Mouse (Mus musculus) layer of hippocampus, adult 18-20 months (tissue): ENCODE data around the gene Ly6g6e. TPM values are rescaled to one million over a fixed set of nuclear protein-coding genes. Genes with fewer than 3 reads are reported as not detected.
"Not testable (repeated sequence)": the region's sequence is repeated elsewhere in the genome, so short reads cannot be mapped to it uniquely, and the experiment has no call there.

Experiments
- DNase-seq, 2 experiments: peaks; one replicate each; pipeline ENCODE4 v3.0.0; 2022; ENCODE audit warnings: low spot score in 2 of 2
- long read RNA-seq: library from polyadenylated mRNA; stranded (forward); transcript quantifications from one replicate; pipeline ENCODE4 v2.0.0, GENCODE M21; 2021
- total RNA-seq, 2 experiments: library from RNA; stranded (reverse); gene quantifications; 2 replicates each; pipeline ENCODE4 v1.2.3; 2021

Gene Ly6g6e
- total RNA-seq, result 1 to 10 TPM; 3.6 to 5.0 TPM
- long read RNA-seq, partial matches to known transcripts, result 0 of 3 reads
- long read RNA-seq, other reads (novel, unspliced or antisense), result 1 of 3 reads

DNA sequence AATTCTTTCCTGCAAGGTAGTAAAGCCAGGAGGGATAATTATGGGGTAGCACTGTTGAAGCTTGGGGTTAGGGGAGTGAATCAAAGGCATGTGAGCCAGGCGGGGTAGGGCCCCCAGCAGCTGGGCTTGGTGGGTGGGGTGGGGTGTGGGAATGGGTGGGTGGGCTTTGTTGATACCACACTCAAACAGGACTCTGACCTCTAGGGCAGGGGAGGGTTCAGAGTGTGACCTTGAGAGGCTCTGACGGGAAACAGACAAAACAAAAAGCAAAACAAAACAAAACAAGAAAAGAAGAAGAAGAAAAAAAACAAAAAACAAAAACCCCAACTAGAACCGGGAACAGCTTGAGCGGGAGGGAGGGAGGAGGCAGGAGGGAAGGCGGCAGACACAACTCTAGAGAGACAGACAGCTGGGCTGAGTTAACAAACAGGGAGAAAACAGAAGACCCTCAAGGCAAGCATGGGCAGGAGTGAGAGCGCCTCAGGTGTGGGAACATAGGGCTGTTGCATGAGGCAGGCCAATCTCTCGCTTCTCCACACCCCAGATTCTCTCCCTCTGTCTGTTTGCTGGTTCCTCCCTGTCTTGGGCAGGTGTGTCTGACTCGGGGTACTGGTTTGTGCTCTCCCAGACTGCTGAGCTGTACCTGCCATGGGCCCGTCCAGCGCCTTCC, at the start of gene Ly6g6e:
Gene Ly6g6e (plus strand): TSS at position 396 of the 670 bp plus-strand sequence.
- no peak for DNase-seq

DNA sequence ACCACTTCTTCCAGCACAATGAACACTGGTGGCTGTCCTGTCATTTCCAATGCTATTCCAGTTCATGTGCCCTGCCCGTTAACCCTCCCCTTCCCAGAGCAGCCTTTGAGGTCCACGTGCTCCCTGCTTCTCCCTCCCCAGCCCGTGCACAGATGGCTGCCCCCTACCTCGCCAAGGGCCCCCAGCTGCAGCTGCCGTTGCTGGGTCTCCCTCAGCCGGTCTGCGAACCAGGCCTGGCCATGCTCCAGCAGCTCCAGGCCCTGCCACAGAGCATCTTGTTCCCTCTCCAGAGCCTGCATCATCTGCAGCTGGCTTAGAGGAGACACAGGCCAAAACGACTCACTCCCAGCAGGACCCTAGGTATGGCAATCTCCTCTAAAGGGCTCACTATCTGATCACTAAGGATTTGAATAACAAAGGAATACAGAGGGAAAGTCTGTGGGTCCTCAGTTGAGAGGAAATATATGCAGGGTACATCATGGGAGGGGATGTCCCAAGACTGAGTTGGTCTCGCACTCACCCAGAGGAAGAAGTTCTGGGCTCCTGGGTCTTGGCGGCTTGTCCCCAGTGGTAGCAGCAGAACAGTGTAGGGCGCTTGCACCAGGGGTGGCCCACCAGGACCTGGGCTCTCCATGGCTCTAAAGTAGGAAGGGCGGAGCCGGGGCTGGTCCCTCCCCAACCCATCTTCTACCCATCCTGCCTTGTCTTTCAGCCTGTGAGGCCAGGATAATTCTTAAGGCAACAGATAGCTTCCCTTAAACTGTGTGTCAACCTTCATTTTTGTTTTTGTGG, 49.2 kb upstream of the Ly6g6e start, which contains the start of gene Sapcd1:
Gene Sapcd1 (minus strand): TSS at position 740 of the 792 bp plus-strand sequence.
- DNase-seq, result peak in 1 of 2 experiments; percentile 47

DNA sequence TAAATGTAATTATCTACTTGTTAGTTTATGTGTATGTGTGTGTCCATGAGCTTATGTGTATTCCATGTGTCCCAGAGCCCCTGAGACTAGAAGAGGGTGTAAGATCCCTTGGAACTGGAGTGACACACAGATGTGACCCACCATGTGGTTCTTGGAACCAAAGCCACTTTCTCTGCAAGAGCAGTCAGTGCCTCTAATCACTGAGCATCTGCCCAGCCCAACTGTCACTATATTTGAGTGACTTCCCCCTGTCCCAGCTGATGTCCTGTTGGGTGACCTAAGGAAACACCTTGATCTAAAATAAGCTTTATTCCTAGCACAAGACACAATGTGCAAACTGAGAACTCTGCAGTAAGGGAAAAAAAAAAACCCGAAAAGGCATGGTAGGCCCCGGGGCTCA, 48.4 kb upstream of the Ly6g6e start:
- no peak for DNase-seq

DNA sequence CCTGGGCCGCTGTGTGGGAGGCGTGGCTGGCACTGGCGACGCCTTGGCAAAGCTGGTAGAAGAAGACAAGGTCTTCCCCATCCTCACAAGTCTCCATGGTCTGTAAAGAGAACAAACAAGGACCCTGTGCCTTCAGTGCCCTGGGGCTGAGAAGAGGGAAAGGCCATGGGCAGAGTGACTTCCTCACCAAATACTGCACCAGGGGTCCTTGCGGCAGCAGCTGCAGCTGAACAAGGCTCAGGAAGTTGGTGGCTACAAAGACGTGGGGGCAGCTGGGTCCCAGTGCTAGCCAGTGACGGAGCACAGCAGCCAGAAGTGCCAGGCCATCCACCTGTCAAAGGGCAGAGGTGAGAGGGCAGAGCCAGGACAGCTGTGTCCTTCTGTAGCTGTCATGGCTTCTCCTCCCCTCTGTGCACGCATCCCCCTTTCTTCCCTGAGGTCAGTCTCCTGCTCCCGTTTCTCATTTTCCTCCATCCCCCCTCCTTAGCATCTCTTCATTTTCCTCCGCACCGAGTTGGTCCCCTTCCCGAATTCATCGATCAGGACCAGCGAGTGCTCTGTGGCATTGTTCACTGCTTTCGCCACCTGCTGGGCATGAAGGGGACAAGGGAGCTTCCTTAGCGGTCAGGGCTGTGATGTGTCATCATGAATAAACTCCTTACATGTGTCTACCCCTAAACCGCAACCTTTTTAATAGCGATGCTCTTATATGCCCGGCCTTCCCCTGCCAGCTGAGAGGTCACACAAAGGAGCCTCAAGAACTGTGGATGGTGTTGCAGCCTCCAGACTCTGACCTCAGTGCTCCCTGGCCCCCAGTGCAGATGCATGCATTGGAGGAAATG, 46.8 kb upstream of the Ly6g6e start:
- DNase-seq, result no peak

DNA sequence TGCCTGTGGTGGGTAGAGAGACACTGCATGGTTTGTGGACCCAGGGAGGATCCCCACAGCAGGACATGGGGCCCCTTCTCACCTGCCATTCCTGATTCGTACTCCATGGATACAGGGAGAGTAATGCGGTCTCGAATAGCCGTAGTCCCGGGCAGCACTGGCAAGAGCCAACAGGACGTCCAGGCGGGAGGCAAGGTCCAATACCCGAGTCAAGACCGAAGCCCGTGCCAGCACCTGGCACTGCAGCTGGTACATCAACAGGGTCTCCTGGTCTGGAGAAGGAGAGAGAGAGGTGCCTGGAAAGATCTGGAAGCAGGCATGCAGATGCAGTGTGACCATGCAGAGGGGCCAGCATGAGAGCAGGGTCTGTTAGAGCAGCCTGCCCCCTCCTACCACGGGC, 45.4 kb upstream of the Ly6g6e start:
- DNase-seq, result no peak

DNA sequence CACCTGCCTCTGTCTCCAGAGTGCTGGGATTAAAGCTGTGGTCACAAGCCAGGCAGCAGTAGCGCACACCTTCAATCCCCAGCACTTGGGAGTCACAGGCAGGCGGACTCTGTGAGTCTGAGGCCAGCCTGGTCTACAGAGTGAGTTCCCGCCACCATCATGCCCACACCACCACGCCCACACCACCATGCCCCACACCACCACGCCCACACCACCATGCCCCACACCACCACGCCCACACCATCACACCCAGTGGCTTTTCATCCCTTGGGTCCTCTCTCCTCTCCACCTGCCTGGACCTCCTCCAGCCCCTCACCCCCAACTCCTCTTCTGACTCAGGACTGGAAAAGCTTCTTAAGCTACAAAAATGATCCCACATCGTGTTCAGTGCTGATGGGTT, 44.8 kb upstream of the Ly6g6e start:
- DNase-seq, result no peak

DNA sequence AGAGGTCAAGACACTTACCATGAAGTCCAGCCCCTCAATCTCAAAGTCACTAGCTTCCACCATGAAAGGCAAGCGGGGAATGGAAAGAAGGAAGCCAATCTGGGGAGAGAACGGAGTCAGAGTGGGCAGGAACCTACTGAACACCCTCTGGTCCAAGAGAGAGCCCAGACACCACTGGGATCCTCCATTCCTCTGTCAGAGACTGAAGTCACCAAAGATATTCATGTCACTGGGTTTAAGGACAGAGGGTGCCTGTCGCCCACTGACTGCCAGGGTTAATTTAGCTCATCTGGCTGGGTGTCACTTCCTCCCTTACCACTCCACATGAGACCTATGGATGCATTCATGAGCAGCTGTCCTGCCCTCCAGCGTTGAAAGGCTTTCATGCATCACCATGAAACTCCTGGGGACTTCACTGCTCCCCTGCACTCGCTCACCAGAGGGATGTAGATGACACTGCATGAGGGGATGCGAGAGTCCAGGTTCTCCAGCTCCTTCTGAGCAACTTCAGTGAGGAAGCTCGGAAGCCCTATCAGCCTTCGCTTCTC, 44.3 kb upstream of the Ly6g6e start:
- no peak for DNase-seq

DNA sequence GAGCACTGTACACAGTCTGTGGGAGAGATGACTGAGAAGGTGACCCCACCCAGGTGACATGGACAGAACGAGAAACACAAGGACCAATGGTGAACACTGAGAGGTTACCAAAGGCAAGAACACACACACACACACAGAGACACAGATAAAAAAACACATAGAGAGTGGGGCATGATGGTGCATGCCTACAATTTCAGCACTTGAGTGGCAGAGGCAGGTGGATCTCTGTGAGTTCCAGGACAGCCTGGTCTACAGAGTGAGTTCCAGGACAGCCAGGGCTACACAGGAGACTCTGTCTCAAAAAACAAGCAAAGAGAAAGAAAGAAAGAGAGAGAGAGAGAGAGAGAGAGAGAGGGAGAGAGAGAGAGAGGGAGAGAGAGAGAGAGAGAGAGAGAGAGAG, 43.0 kb upstream of the Ly6g6e start:
- DNase-seq, result not testable (repeated sequence)

DNA sequence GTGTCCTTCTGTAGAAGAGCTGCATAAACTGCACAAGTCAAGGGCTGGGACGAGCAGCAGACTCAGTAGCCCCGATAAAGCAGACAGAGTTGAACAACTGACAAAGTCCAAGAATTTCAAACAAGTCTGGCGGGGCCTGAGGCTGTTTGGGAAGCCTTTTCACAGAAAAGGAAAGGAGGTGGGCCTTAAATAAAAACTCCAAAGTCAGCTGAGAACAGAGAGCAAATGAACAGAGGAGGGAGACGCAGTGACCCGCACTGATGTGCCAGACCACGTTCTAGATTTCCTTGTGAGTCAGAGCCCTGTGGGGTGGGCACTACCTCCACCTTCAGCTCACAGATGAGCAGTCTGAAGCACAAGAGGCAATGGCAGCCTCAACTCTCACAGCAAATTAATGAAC, 41.8 kb upstream of the Ly6g6e start:
- no peak for DNase-seq

DNA sequence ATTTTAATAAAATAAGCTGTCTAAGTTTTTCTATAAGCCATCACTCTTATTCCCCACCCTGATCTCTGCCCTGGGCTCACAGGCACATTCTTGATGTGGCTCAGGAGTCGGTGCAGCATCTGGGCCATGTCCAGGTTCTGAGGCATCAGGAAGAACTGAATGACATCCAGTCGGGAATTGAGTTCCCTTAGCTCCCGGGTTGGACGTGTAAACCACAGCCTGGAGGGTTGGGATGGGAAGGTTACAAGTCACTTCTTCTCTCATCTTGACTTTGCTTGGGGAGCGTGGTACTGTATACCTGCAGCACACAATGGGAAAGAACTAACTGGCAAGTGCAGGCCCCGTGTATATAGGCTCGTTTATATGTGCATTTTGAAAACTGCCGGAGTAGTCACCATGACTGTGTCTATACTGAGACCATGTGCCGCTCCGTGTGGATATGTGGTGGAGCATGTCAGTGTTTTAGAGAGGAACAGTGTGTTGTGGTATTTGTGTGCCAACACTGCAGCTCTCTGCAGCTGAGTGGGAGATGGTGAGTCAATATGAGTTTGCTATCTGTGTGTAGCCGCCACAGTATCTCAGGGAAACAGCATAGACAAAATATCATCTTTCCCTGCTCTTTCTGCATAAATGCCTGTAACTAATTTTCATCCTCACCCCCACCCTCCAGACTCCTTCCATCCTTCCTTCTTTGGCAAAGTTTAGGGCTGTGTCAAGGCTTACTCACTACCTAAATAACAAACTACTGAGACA, 37.4 kb upstream of the Ly6g6e start:
- DNase-seq, result peak; percentile 67 to 75

DNA sequence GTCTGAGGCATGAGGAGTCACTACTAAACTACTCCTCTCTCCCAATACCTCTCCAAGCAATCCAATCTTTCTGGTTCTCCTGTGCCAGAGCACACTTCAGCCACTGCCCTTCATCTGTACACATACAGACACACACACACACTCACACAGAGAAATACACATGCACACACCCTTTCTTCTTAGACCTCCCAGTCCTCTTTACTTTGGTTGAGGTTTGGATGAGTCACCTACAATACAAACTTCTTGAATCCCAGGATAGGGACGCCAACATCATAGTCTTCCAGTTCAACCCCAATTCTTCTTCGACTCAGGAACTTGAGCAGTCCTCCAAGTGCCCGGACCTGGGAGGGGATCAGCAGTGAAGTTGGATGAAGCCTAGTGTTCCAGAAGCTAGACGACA, 32.9 kb upstream of the Ly6g6e start:
- no peak for DNase-seq

DNA sequence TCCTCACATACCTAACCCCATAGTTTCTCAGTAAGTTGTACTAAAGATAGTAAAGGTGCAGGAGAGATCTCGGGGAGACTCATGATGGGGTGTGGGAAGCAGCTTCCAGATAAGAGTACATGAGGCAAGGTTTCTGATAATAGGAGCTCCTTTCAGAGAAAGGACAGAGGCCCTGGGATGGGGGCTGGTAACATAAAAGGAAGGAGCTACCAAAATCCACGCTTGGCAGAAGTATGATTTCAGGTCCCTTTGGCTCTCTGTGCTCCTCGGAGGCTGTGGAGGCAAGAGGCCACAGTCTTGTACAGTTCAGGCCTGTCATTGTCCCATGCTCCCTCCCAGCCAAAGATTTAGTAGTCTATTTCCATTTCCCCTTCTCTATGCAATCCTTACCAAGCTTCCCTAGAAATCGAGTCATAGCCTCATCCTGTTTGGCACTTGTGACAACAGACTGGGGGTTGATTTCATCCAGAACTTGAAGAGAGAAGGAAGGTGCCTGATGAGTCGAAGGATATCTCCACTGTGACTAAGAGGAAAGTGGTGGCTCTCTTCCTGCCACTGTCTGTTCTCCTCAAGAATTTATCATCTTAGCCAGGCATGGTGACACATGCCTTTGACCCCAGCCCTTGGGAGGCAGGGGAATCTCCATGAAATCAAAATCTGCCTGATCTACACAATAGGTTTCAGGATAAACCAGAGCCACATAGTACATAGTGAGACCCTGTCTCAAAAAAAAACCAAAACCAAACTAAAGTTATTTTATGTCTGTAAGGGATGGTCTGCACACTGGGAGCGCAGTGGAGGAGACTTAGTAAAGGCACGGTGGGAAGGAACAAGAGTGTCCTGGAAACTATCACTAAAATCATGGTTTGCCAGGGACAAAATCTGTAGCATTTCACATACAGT, 31.5 kb upstream of the Ly6g6e start:
- no peak for DNase-seq

DNA sequence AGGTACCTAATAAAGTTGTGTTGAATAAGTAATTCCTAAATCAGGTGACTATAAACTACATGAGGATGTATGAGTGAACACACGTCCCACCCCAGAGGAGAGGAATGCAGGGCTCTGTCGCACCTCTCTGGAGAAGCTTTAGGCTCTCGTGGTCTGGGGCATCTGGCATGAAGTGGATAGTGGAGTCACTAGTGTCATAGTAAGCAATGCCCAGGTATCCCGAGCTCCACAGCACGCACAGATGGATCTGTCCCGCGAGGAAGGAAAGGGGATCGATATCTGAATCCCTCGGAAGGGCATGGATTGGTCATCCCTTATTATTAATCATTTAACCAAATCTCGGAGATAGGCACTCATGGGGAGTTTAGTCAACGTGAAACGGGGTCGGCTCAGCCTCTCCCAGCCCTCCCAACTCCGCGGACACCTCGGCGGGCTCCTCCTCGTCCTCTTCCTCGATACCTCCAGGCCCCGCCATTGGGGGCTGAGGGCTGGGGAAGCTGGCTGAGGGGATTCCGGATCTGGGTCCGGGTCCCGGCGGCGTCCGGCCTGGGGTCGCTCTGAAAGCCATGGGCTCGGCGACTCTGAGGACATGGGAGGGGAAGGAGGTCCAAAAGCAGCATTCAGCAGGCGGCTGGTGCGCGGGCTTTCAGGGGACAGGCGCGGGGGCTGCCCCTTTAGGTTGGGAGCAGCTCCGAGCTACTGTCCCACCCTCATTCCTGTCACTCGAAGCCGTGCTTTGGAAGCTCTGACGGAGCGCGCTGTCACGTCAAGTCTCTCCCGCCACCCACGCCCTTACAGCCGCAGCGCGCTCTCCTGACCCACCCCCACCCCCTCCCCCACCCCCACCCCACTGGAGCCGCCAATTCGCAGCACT, 30.7 kb upstream of the Ly6g6e start:
- DNase-seq, result no peak

DNA sequence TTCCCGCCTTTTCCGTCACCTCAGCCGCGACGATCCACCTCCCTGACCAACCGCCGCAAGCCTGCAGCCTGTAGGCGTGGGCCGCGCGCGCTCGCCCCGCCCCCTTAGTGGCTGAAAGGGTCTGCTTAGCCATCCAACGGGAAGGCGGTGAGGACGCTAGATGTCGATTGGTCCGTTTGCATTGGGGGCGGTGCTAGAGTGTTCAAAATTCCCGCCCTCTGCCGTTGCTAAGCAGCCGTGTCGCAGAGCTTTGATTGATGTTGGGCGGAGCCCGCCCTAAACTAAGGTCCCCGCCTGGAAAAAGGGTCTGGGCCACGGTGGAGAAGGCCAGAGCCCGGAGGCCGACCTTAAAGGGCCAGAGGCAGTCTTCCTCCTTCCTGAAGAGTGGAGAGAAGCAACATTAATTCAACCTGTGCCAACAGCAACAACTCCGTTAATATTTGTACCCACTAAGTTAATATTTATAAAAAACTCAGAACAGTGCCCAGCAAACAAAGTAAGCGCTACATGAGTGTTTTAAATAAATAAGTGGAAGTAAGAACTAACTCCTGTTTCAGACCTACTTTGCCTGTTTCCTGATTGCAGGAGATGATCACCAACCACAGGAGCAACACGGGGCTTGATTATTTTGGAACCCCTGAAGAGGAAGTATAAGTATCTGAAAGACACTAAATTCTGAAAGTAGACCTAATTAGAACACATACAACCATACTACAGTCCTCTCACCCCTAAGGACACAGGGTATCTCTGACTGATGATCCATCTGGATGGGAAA, 29.8 kb upstream of the Ly6g6e start, which contains the start of gene Msh5:
Gene Msh5 (minus strand): TSS at position 65 of the 775 bp plus-strand sequence.
- peak; percentile 83 to 93 for DNase-seq

DNA sequence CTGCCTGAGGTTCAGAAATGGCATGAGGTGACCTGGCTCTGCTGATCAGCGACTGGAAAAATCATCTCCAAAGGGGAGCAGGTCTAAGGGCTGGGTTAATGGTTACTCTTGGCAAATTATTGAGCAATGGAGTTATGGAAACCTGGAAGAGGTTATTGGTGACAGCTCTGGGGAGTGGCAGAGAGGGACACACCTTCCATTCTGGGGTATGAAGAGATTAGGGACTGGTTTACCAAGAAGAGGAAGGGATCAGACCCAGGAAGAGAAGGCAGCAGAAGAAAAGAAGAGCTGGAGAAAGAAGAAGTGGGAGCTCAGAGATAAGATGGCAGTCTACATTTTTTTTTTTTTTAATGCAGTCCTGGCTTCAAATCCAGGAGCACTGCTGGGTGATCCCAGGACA, 29.0 kb upstream of the Ly6g6e start:
- DNase-seq, result no peak

DNA sequence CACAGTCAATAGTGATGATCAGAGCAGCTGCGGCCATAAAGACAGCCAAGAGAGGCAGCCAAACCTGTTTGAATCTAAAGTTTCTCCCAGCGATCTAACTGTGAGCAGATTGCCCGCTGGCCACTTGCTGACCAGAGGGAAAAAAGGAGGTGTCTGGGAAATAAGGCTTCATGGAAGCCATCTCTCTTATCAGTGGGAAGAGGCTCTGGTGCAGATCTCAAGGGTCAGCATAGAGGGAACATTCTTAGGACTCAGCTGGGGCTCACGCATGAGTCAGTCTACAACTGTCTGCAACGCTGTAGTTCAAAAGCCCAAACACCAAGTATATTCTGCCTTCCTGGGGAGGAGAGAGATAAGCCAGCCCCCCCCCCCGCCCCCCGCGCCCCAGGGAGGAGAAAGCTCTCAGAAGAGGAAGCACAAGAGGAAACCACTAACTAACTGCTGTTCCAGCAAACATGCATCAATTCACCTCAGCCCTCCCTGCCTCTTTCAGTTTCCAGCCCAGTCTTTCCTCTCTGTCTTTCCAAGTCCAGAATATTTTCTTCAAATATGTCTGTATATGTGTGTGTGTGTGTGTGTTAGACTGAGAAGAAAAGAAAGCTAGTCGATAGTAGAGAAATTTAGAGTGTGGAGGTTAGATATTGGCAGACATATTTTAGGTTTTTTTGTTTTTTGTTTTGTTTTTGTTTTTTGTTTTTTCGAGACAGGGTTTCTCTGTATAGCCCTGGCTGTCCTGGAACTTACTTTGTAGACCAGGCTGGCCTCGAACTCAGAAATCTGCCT, 28.4 kb upstream of the Ly6g6e start:
- no peak for DNase-seq

DNA sequence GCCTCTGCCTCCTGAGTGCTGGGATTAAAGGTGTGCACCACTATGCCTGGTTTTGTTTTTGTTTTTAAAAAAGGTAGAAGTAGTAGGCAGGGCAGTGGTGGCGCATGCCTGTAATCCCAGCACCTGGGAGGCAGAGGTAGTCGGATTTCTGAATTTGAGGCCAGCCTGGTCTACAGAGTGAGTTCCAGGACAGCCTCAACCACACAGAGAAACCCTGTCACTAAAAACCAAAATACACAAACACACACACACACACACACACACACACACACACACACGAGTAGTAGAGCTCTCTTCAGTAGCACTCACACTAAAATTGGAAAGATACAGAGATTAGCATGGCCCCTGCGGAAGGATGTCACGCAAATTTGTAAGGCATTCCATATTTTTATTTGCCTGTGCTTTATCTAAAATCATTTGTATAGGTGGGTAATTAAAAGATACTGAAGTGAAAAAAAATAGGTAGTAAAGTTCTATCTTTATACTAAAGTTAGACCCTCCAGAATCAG, 27.7 kb upstream of the Ly6g6e start:
- DNase-seq, result no peak
